Mouse (Mus musculus) left cerebral cortex, adult 2 months (tissue): Measurements from ENCODE around the gene Ssna1. TPM values are rescaled to one million over a fixed set of nuclear protein-coding genes. Genes with fewer than 3 reads are reported as not detected.

Source experiments
- DNase-seq, 2 experiments: peaks; one replicate each; pipeline ENCODE4 v3.0.0; 2021 to 2022; ENCODE audit warnings: low spot score in 2 of 2, mixed read lengths in 1 of 2; ENCODE audit errors: extremely low spot score in 1 of 2
- H3K27ac ChIP-seq: fragments of 200-600 bp; 2 replicates; pipeline ENCODE4 v1.8.1; 2022
- H3K4me3 ChIP-seq: fragments of 200-600 bp; 2 replicates; pipeline ENCODE4 v1.8.1; 2022
- CTCF ChIP-seq: fragments of 200-600 bp; IDR thresholded peaks from 2 replicates; pipeline ENCODE4 v1.8.1; 2022; ENCODE audit warnings: antibody characterized with exemption, mild to moderate bottlenecking, moderate library complexity
- intact Hi-C: fragments of 180-260 bp; cut with DNase I; formaldehyde crosslinking; loops from one replicate; pipeline ENCODE4 v1.15.1; 2025
- long read RNA-seq, 2 experiments: library from polyadenylated mRNA; stranded (forward); transcript quantifications; one replicate each; pipeline ENCODE4 v2.0.0; 2021; ENCODE audit warnings: borderline mapping rate in 2 of 2
- total RNA-seq, 2 experiments: library from RNA; stranded (reverse); gene quantifications; 2 replicates each; pipeline ENCODE4 v1.2.3; 2021

Ssna1 gene
- total RNA-seq: 10 to 100 TPM; 65.6 to 65.9 TPM
- long read RNA-seq, experiment 1, transcript Ssna1-204 (2 exons, 1,006 nt): minor isoform, 9 of 27 reads
- long read RNA-seq, experiment 1, transcript Ssna1-201 (3 exons, 862 nt): major isoform, 13 of 27 reads
- long read RNA-seq, experiment 1, partial matches to known transcripts: 0 of 27 reads
- long read RNA-seq, experiment 1, other reads (novel, unspliced or antisense): 4 of 27 reads
- long read RNA-seq, experiment 2, transcript Ssna1-201 (3 exons, 862 nt): minor isoform, 8 of 18 reads
- long read RNA-seq, experiment 2, transcript Ssna1-204 (2 exons, 1,006 nt): major isoform, 9 of 18 reads
- long read RNA-seq, experiment 2, partial matches to known transcripts: 0 of 18 reads
- long read RNA-seq, experiment 2, other reads (novel, unspliced or antisense): 1 of 18 reads

- H3K4me3 ChIP-seq: peak within 1 kb of the TSS; percentile 91
- intact Hi-C loops: loop anchor here (1.0 to 2.0 kb wide), 2 partner anchors 17 to 61 kb away; partner anchors contain the start of genes Man1b1 and Tmem203
- H3K27ac ChIP-seq: peak within 1 kb of the TSS; percentile 89
- peak; percentile 98 to 99 for DNase-seq
- TF ChIP-seq CTCF: peak; percentile 33
Observed at GRCm38 (mm10) chr2:25271827-25272511, at the start of gene Ssna1, which contains the start of gene Anapc2. Gene Ssna1 (minus strand): TSS chr2:25272438. Gene Anapc2 (plus strand): TSS chr2:25272478.

DNA sequence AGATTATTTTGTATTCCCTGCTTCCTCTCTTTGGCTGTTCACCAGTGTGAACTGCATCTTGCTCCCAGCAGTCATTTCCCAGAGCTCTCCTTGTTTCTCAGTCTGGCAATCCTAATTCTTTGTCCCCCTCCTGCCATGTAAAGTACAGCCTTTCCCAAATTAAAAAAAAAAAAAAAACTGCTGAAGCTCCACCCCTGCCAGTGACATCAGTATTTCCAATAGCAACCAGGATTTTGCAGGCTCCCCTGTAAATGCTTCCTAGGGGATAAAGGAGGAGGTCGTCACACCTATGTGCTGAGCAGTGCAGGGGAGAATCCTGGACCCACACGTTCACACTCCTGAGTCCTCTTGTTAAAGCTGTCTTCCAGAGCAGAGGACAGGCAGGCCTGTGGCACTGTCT, 47.8 kb upstream of the Ssna1 start:
- no peak for TF ChIP-seq CTCF
- no peak for DNase-seq
- no peak overlapping the region for H3K4me3 ChIP-seq
- intact Hi-C loops: no loop called here
- H3K27ac ChIP-seq: no peak overlapping the region

DNA sequence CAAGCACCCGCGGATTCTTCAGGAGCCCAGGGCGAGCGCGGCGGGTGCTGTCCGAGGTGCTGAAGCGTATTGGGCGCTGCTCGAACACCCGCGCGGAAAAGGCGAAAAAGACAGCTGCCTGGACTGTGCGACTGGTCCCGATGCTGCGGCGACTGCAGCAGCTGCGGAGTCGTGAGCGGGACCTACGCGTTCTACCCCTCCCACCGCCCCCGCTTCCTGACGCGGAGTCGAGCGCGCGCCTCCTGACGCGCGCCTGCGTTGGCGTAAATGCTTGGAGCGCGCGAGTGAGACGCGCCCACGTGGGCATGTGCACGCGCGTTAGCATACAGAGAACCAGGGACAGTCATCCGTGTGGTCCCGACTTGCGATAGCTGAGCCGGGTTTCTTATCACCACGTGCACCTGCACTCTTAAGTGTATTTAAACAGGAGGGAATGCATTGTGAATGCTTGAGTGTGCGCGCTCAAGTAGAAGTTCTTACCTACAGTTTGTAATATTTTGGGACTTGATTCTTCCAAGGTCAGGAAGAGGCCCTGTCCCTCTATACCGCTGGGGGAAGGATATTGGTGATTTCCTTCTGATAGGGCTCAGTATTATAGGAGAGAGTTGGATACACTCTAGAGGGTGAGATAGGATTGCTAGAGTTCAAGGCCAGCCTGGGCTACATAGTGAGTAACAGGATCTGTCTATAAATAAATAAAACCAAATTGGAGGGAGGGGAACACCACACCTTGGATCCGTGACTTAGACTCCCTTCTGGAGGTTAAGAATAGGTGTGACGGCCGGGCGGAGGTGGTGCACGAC, 46.9 kb upstream of the Ssna1 start, which contains the start of gene Grin1:
Gene Grin1, minus strand, starts transcription at position 217 of the 803 bp plus-strand sequence.
- no peak for TF ChIP-seq CTCF
- Histone ChIP-seq H3K27ac (peak within 1 kb of the TSS; percentile 99), H3K4me3 (peak within 1 kb of the TSS; percentile 90)
- intact Hi-C loops: loop anchor here (1.0 kb wide), 1 partner anchor 84 kb away; no protein-coding TSS in a partner anchor
- DNase-seq: peak; percentile 91 to 93

DNA sequence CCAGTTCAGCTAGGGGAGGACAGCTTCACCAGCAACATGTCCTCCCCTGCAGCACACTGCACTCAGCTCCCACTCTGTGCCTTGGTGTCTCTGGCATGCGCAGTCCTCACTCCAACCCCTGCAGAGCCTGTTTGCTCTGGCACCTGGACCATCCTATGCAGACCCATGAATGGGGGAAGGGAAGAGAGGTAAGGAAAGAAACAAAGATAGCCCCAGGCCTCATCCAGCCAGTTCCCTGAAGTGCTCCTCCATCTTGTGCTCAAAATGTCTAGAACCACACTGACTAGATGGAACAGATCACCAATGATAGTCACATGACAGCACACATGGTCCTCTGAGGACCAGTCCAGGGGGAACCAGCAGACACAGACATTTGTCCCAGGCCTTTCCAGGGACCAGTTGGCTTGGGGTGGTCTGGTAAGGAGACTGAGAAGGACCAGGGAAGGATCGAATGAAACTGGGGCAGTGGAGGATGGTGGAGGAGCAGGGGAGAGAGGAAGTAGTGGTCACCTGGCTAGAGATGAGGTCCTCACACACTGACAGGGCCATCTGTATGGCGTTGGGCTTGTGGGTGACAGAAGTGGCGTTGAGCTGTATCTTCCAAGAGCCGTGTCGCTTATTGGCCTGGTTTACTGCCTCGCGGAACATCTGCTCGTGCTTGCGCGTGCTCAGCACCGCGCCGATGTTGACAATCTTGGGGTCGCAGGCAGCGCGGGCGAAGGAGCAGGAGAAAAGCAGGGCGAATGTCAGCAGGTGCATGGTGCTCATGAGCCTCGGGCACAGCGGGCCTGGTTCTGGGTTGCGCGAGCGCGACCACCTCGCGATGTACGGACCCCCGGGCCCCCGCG, 46.1 kb upstream of the Ssna1 start:
- intact Hi-C loops: loop anchor here (1.0 kb wide), 1 partner anchor 85 kb away; no protein-coding TSS in a partner anchor
- peak overlapping the region; percentile 90 for H3K4me3 ChIP-seq
- no peak for TF ChIP-seq CTCF
- peak; percentile 56 to 59 for DNase-seq
- H3K27ac ChIP-seq: peak overlapping the region; percentile 99

DNA sequence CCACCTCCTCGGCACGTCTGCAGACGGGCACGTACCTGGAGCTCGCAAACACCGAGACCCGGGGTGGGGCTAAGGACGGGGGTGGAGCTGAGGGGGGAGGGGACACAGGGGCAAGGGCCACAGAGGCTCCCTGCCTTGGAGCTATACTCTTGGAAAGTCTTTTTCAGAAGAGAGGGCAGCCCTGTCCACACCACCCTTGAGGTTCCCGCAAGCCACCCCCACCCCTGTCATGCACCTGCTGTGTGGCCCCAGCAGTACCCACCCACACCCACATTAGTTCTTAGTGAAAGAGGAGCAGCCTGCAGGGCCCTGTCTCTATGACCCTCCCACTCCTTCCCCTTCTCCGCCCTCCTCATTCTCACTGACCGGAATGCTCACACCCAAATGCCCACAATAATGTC, 39.3 kb upstream of the Ssna1 start:
- intact Hi-C loops: no loop called here
- TF ChIP-seq CTCF: no peak
- no peak for DNase-seq
- Histone ChIP-seq H3K27ac (no peak overlapping the region), H3K4me3 (no peak overlapping the region)

DNA sequence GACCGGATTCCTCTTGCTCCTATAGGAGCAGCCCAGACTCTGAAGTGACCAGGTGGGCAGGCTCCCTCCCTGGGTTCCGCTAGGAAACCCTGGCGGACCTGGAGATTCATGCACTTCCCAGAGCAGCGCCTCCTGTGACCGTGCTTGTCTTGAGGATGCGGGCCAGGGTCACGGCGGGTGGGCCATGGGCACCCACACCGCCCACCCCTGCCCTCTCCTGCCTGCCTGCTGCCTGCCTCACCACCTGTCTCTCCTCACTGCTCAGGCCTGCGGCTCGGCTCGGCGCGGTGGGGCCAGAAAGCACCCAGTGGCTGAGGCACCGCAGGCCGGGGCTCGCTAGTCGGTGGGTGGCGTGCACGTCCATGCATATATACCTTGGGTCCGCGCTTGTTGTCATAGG, 38.7 kb upstream of the Ssna1 start:
- Histone ChIP-seq H3K4me3 (no peak overlapping the region), H3K27ac (no peak overlapping the region)
- intact Hi-C loops: no loop called here
- no peak for DNase-seq
- no peak for TF ChIP-seq CTCF

- Histone ChIP-seq H3K4me3 (no peak overlapping the region), H3K27ac (no peak overlapping the region)
- intact Hi-C loops: no loop called here
- no peak for DNase-seq
- no peak for TF ChIP-seq CTCF
Observed at GRCm38 (mm10) chr2:25310180-25310579, 37.9 kb upstream of the Ssna1 start.

DNA sequence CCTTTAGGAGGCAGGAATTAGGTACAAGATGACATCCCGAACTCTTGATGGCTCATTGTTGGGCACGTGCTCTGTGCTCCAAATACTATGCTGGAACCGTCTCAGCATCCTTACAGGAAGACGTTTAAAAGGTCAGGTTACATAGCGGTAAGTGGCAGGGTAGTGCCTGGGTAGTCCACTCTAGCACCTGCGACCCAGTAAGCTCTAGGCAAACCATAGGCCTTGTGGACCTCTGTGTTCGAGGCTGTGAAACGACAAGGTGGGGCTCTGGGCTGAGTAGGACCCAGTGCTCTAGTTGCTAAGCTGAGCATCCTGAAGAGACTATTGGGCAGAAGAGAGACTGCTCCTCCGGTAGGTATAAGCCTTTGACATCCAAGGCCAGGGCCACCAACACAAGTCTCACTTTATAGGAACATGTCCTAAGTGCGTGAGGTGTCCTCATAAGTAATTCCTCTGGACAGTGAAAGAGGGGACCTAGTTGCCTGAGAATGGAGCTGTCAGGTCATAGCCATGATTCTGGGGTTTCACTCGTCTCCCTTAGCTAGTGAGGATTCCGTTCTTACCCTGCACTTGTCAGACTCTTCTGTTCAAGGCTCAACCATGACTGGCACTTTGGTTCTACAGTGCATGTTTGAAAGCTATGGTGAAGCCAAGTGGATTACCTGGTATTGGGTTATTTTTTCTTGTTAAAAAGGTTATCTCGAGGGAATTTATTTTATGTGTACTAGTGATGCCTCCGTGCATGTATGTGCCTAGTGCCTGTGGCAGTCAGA, 33.5 kb upstream of the Ssna1 start:
- TF ChIP-seq CTCF: no peak
- intact Hi-C loops: no loop called here
- DNase-seq: peak in 1 of 2 experiments; percentile 13
- H3K27ac ChIP-seq: peak overlapping the region; percentile 20; the same call in 1 of the 2 replicates
- no peak overlapping the region; the same call in 1 of the 2 replicates for H3K4me3 ChIP-seq

DNA sequence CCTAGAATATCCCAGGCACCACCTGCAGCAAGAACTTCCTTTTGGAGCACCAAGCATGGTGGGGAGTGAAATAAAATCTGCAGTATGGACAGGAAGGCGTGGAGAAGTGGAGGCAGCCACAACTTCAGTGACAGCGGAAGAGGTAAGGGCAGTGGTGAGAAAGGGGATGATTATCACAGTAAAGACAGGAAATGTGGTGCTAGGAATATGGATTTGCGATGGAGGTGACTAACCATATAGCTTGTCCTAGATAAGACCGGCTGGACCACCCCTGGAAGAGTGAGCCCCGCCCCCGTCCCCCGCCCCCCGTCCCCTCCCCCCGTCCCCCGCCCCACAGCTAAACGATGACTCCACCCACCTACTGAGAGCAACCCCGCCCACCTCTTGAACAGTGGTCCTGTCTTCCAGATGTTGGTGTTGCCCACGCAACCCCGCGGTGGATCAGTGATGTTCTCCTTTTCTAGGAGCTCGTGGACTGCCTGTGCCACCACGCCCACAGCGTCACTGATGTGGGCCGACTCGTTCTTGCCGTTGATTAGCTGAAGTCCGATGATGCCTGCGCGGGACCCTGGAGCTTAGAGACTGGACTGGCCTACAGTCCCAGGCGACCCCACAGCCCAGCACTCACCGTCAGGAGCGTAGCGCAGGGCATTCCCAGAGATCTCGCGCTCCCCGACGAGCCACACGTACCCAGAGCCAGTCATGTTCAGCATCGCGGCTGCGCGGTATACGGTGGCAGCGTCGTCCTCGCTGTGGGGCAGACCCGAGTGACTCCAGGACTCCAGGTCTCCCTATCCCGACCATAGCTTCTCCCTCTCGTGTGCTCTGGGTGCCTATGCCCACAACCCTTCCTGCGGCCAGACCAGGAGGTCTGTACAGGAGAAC, 32.7 kb upstream of the Ssna1 start:
- intact Hi-C loops: no loop called here
- H3K4me3 ChIP-seq: peak overlapping the region; percentile 34
- peak in 1 of 2 experiments; percentile 55 for DNase-seq
- TF ChIP-seq CTCF: no peak
- peak overlapping the region; percentile 24; the same call in 1 of the 2 replicates for H3K27ac ChIP-seq
